Mouse (Mus musculus): Measurements from ENCODE around the gene Lzts3.

GRCm38 (mm10) chr2:130586016-130586415 is 56.6 kb downstream of the Lzts3 start:
- TF ChIP-seq CEBPB (IDR thresholded peaks at IDR 0.05; ENCODE audit: insufficient read depth, poor library complexity, severe bottlenecking) (no peak), MYOD1 (IDR thresholded peaks at IDR 0.05; ENCODE audit: control insufficient read depth in 1 of 3, insufficient read length in 2 of 3, low read depth in 2 of 3) (no peak), USF1 (IDR thresholded peaks at IDR 0.05; ENCODE audit: low read depth) (no peak), POLR2A (IDR thresholded peaks at IDR 0.05; ENCODE audit: insufficient read length, low read depth) (no peak), TCF12 (IDR thresholded peaks at IDR 0.05; ENCODE audit: insufficient read depth, poor library complexity, severe bottlenecking) (no peak)

Measured in myocyte (in vitro differentiated cells).